Mouse (Mus musculus): ENCODE results near the gene Gm15130. TPM values are rescaled to one million over a fixed set of nuclear protein-coding genes. Genes with fewer than 3 reads are reported as not detected.

The Gm15130 gene
- not detected in 2 replicates for polyA plus RNA-seq (2015; fragmentation: Nextera tagmentation; extraction: Ambion mirVana)

DNA sequence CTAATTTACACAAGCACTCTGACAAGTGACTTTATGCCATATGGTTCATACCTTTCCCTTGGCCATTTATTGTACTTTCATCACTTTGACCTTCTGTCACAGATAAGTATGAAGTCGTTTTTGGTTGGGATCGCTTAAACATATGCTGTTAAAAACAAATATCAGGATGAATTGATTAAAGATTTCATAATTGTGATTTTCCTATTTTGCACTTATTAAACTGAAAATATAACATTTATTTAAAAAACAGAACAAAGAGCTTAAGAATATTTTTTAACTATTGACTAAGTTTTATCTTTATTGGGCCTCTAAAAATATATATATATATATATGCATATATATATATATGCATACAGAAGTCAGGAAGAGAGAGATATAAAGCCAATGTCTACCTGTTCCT is at the start of gene Gm15130:
TSS of gene Gm15130 (minus strand) at position 101 of the 400 bp plus-strand sequence.
- WGBS (ENCODE audit: insufficient replicate concordance), result 68% methylated on average over 2 of the region's 2 CpGs
- no peaks in the 10 kb centered on the region for H3K36me3 ChIP-seq
- no peak within 1 kb of the TSS for H3K4me2 ChIP-seq
- no peak within 1 kb of the TSS for H3K4me3 ChIP-seq (replicated peaks)
- no peak within 1 kb of the TSS for H3K27ac ChIP-seq
- no peaks in the 10 kb centered on the region for H3K4me1 ChIP-seq (replicated peaks)
- ATAC-seq (ENCODE audit: low read depth) (no peak), DNase-seq (no peak)
- no peaks in the 10 kb centered on the region for H3K9me3 ChIP-seq (replicated peaks)
- no peaks in the 10 kb centered on the region for H3K27me3 ChIP-seq
- no peak within 1 kb of the TSS for H3K9ac ChIP-seq

DNA sequence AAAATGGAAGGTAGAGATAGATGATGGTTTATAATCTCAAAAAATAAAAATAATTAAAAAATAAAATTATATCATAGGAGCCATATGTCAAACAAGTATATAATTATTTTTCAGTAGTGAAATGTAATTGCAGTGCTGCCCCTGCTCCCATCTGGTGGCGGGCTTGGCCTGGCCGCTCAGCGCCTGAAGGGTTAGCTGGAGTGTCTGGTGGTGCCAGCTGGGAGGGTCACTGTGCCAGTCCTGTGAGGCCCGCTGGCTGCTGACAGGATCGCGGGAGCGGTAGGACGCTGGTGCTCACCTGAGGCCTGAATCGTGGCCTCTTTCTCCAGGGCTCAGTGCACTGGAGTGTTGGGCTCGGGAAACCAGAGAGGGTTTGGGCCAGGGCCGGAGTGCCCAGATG is 29.3 kb upstream of the Gm15130 start:
- H3K9ac ChIP-seq, result no peak overlapping the region
- peaks cover 5% of the 10 kb centered on the region; the same call in 1 of the 2 replicates for H3K9me3 ChIP-seq (replicated peaks)
- H3K27me3 ChIP-seq, result no peaks in the 10 kb centered on the region
- no peaks in the 10 kb centered on the region for H3K36me3 ChIP-seq
- H3K4me3 ChIP-seq (replicated peaks), result no peak overlapping the region
- 77% methylated on average over 11 of the region's 11 CpGs for WGBS (ENCODE audit: insufficient replicate concordance)
- H3K4me2 ChIP-seq, result no peak overlapping the region
- H3K4me1 ChIP-seq (replicated peaks), result no peaks in the 10 kb centered on the region
- no peak for DNase-seq
- ATAC-seq (ENCODE audit: low read depth), result no peak
- no peak overlapping the region for H3K27ac ChIP-seq

DNA sequence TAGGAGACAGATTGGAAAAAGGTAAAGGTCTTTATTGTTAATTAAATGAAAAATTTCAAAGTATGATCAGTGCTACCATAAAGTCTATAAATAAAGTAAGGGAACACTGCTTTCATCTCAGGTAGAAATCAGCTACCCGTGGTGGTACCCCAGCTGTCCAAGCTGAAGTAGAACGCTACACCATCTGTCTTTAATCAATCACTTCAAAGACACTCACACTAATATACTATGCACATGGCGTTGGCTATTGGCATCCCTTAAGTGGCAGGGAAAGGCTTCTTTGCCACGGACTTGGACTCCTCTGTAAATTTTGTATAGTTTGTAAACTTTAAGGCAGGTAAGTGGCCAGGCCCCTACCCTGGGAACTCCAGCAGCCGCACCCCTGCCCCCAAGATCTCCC is 17.0 kb downstream of the Gm15130 start:
- Histone ChIP-seq H3K9me3 (replicated peaks) (no peaks in the 10 kb centered on the region), H3K27ac (no peak overlapping the region), H3K4me2 (no peak overlapping the region), H3K4me3 (replicated peaks) (no peak overlapping the region), H3K4me1 (replicated peaks) (no peaks in the 10 kb centered on the region), H3K27me3 (no peaks in the 10 kb centered on the region), H3K9ac (no peak overlapping the region), H3K36me3 (no peaks in the 10 kb centered on the region)
- 50% methylated on average over 5 of the region's 5 CpGs for WGBS (ENCODE audit: insufficient replicate concordance)
- DNase-seq, result no peak
- no peak for ATAC-seq (ENCODE audit: low read depth)

DNA sequence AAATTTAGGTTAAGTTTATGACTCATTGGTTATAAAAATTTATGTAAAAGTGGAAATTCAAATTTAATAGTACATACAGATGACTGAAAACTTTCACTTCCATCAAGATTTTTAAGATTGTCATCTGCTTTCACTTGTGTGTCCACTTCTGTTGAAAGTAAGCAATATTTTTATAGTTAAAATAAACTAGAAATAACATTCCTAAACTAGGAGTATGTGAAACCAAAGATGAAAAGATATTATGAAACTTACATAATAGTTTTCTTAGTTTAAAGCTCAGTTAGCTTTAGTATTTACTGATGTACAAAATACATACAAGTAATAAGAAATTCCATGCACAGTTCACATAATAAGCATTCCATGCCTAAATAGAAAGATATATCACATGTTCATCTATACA is 46.9 kb downstream of the Gm15130 start, which contains the start of gene Gm13941:
TSS of gene Gm13941 (minus strand) at position 101 of the 400 bp plus-strand sequence.
- no peak for ATAC-seq (ENCODE audit: low read depth)
- Histone ChIP-seq H3K27ac (no peak within 1 kb of the TSS), H3K36me3 (no peaks in the 10 kb centered on the region), H3K4me3 (replicated peaks) (no peak within 1 kb of the TSS), H3K9me3 (replicated peaks) (no peaks in the 10 kb centered on the region), H3K4me2 (no peak within 1 kb of the TSS), H3K27me3 (no peaks in the 10 kb centered on the region), H3K9ac (no peak within 1 kb of the TSS), H3K4me1 (replicated peaks) (no peaks in the 10 kb centered on the region)
- DNase-seq, result no peak

Other genes with a start within 250 kb of the Gm15130 start
- 0.05 TPM in 1 of 2 replicates, not detected in the other for gene Ano3, start 202.0 kb downstream of the Gm15130 start, polyA plus RNA-seq (2015; fragmentation: Nextera tagmentation; extraction: Ambion mirVana)
- gene Gm13941, start 47.0 kb downstream of the Gm15130 start, polyA plus RNA-seq (2015; fragmentation: Nextera tagmentation; extraction: Ambion mirVana), result not detected in 2 replicates
- gene 4930430A15Rik, start 76.7 kb upstream of the Gm15130 start, polyA plus RNA-seq (2015; fragmentation: Nextera tagmentation; extraction: Ambion mirVana), result not detected in 2 replicates
- not detected in 2 replicates for gene Olfr1275, start 82.3 kb upstream of the Gm15130 start, polyA plus RNA-seq (2015; fragmentation: Nextera tagmentation; extraction: Ambion mirVana)
- gene Olfr1276, start 101.6 kb upstream of the Gm15130 start, polyA plus RNA-seq (2015; fragmentation: Nextera tagmentation; extraction: Ambion mirVana), result not detected in 2 replicates
- gene Olfr1277, start 121.2 kb upstream of the Gm15130 start, polyA plus RNA-seq (2015; fragmentation: Nextera tagmentation; extraction: Ambion mirVana), result not detected in 2 replicates
- gene Olfr1278, start 137.2 kb upstream of the Gm15130 start, polyA plus RNA-seq (2015; fragmentation: Nextera tagmentation; extraction: Ambion mirVana), result not detected in 2 replicates
- not detected in 2 replicates for gene Olfr1279, start 147.7 kb upstream of the Gm15130 start, polyA plus RNA-seq (2015; fragmentation: Nextera tagmentation; extraction: Ambion mirVana)
- gene Olfr1280, start 161.1 kb upstream of the Gm15130 start, polyA plus RNA-seq (2015; fragmentation: Nextera tagmentation; extraction: Ambion mirVana), result not detected in 2 replicates
- not detected in 2 replicates for gene Olfr1281, start 173.6 kb upstream of the Gm15130 start, polyA plus RNA-seq (2015; fragmentation: Nextera tagmentation; extraction: Ambion mirVana)
- gene Olfr1282, start 183.1 kb upstream of the Gm15130 start, polyA plus RNA-seq (2015; fragmentation: Nextera tagmentation; extraction: Ambion mirVana), result not detected in 2 replicates
- gene Olfr1283, start 213.9 kb upstream of the Gm15130 start, polyA plus RNA-seq (2015; fragmentation: Nextera tagmentation; extraction: Ambion mirVana), result not detected in 2 replicates
- gene Olfr1284, start 222.6 kb upstream of the Gm15130 start, polyA plus RNA-seq (2015; fragmentation: Nextera tagmentation; extraction: Ambion mirVana), result not detected in 2 replicates

Measured in liver, embryonic 13.5 days (tissue).